Mouse (Mus musculus) forebrain, postnatal 0 days (tissue): ENCODE results near the gene Sesn2. TPM values are rescaled to one million over a fixed set of nuclear protein-coding genes. Genes with fewer than 3 reads are reported as not detected.
A peak's percentile ranks its signal among the peaks of the same experiment; 100 is the strongest.

Experiments used
- ATAC-seq: fragments of 200-750 bp; cut with Nextera tagmentation; 2 replicates; pipeline ENCODE4 v1.8.0; 2017; ENCODE audit warnings: mild to moderate bottlenecking, moderate library complexity
- DNase-seq: peaks from one replicate; pipeline ENCODE4 v3.0.0-alpha.2; 2015
- H3K27ac ChIP-seq: fragments of 300-500 bp; sonication (generic); 2 replicates; pipeline ENCODE4 v1.5.1; 2014; ENCODE audit warnings: low read depth, mild to moderate bottlenecking, antibody characterized with exemption, low read length, moderate library complexity, mixed read lengths
- H3K27me3 ChIP-seq: fragments of 300-500 bp; sonication (generic); 2 replicates; pipeline ENCODE4 v1.6.1; 2014; ENCODE audit warnings: mild to moderate bottlenecking, low read length, mixed read lengths; ENCODE audit not compliant: insufficient read depth
- H3K36me3 ChIP-seq: fragments of 300-500 bp; sonication (generic); 2 replicates; pipeline ENCODE4 v1.6.1; 2014; ENCODE audit warnings: mild to moderate bottlenecking, moderate library complexity; ENCODE audit not compliant: insufficient read depth
- H3K4me1 ChIP-seq: fragments of 300-500 bp; sonication (generic); 2 replicates; pipeline ENCODE4 v1.6.1; 2014; ENCODE audit warnings: antibody characterized with exemption; ENCODE audit not compliant: insufficient read depth
- H3K4me2 ChIP-seq: fragments of 300-500 bp; sonication (generic); 2 replicates; pipeline ENCODE4 v1.6.1; 2014; ENCODE audit warnings: low read depth, mild to moderate bottlenecking, moderate library complexity
- H3K4me3 ChIP-seq: fragments of 300-500 bp; sonication (generic); 2 replicates; pipeline ENCODE4 v1.5.1; 2014; ENCODE audit warnings: low read depth, low read length, mixed read lengths
- H3K9ac ChIP-seq: fragments of 300-500 bp; sonication (generic); 2 replicates; pipeline ENCODE4 v1.6.1; 2014; ENCODE audit warnings: mild to moderate bottlenecking
- H3K9me3 ChIP-seq: fragments of 300-500 bp; sonication (generic); 2 replicates; pipeline ENCODE4 v1.6.1; 2016; ENCODE audit warnings: low read length
- CTCF ChIP-seq: sonication (generic); IDR thresholded peaks from 2 replicates; pipeline ENCODE4 v1.5.1; 2016; ENCODE audit warnings: antibody characterized with exemption, control low read depth, low read depth
- WGBS: fragments of 180-500 bp; shearing (Covaris S2); extraction: QIAGEN DNeasy Blood & Tissue Kit; methylation state at CpG from one replicate; pipeline ENCODE4 v1.1.7; 2014; 5-methylcytosine and 5-hydroxymethylcytosine counted together
- polyA plus RNA-seq: library from polyadenylated mRNA; unstranded; fragments of >200 nt; fragmentation: Nextera tagmentation; extraction: Ambion mirVana; gene quantifications from 2 replicates; pipeline ENCODE4 v1.2.1, GENCODE M21; 2015
- total RNA-seq: library from RNA; depleted of rRNA; stranded (reverse); fragments of >200 nt; gene quantifications from 2 replicates; pipeline ENCODE4 v1.2.3, GENCODE M21; 2014

Gene Sesn2
- total and polyA plus RNA-seq, 2 experiments from 2014 or later: 9.0 to 15.1 TPM

GRCm38 (mm10) chr4:132514555-132515135, 4.3 kb upstream of the Sesn2 start:
- Histone ChIP-seq H3K4me1 (0 out of 2 replicates have a peak, but pooled peaks cover 3% of the 10 kb centered on the region), H3K27me3 (no peaks in the 10 kb centered on the region), H3K9ac (peak overlapping the region; percentile 29), H3K36me3 (no peaks in the 10 kb centered on the region), H3K9me3 (no peaks in the 10 kb centered on the region), H3K27ac (no peak overlapping the region; the same call in 1 of the 2 replicates), H3K4me2 (peak overlapping the region; percentile 88), H3K4me3 (peak overlapping the region; percentile 44)
- WGBS: under 1% methylated on average over 21 of the region's 21 CpGs
- peak; percentile 13; the same call in 1 of the 2 replicates for ATAC-seq
- TF ChIP-seq CTCF: peak; percentile 84
- peak; percentile 89 for DNase-seq

- no peak overlapping the region for H3K27ac ChIP-seq
- H3K27me3 ChIP-seq: no peaks in the 10 kb centered on the region
- no peak overlapping the region for H3K4me3 ChIP-seq
- DNase-seq: no peak
- 30% methylated on average over 14 of the region's 14 CpGs for WGBS
- H3K9me3 ChIP-seq: no peaks in the 10 kb centered on the region
- H3K9ac ChIP-seq: no peak overlapping the region
- ATAC-seq: no peak
- H3K4me1 ChIP-seq: peaks cover 3% of the 10 kb centered on the region; the same call in 1 of the 2 replicates
- no peak overlapping the region; the same call in 1 of the 2 replicates for H3K4me2 ChIP-seq
- no peaks in the 10 kb centered on the region for H3K36me3 ChIP-seq
- no peak for TF ChIP-seq CTCF
Measured at GRCm38 (mm10) chr4:132513395-132514273, 3.3 kb upstream of the Sesn2 start.

- WGBS: 74% methylated on average over 3 of the region's 3 CpGs
Measured at GRCm38 (mm10) chr4:132512080-132512479, 1.8 kb upstream of the Sesn2 start.

GRCm38 (mm10) chr4:132509621-132510296, 542 bp downstream of the Sesn2 start:
- ATAC-seq (peak; percentile 64), DNase-seq (peak; percentile 66)
- H3K9ac ChIP-seq: peak overlapping the region; percentile 62
- H3K4me2 ChIP-seq: peak overlapping the region; percentile 94
- H3K9me3 ChIP-seq: no peaks in the 10 kb centered on the region
- WGBS: under 1% methylated on average over 48 of the region's 52 CpGs
- no peak for TF ChIP-seq CTCF
- H3K27ac ChIP-seq: peak overlapping the region; percentile 69; the same call in 1 of the 2 replicates
- no peaks in the 10 kb centered on the region for H3K36me3 ChIP-seq
- H3K4me3 ChIP-seq: peak overlapping the region; percentile 70
- H3K4me1 ChIP-seq: no peaks in the 10 kb centered on the region; the same call in 1 of the 2 replicates
- no peaks in the 10 kb centered on the region for H3K27me3 ChIP-seq

More at GRCm38 (mm10) chr4:132512080-132512479, 1.8 kb upstream of the Sesn2 start:
- H3K4me3 ChIP-seq: no peak overlapping the region
- no peaks in the 10 kb centered on the region for H3K27me3 ChIP-seq
- DNase-seq (no peak), ATAC-seq (no peak)
- H3K4me1 ChIP-seq: peaks cover 3% of the 10 kb centered on the region; the same call in 1 of the 2 replicates
- H3K36me3 ChIP-seq: no peaks in the 10 kb centered on the region
- no peak for TF ChIP-seq CTCF
- no peak overlapping the region for H3K27ac ChIP-seq
- H3K9ac ChIP-seq: no peak overlapping the region
- H3K9me3 ChIP-seq: no peaks in the 10 kb centered on the region
- H3K4me2 ChIP-seq: no peak overlapping the region

- no peak for DNase-seq
- 51% methylated on average over 2 of the region's 2 CpGs for WGBS
- Histone ChIP-seq H3K4me1 (no peaks in the 10 kb centered on the region; the same call in 1 of the 2 replicates), H3K27ac (no peak overlapping the region), H3K27me3 (no peaks in the 10 kb centered on the region), H3K9me3 (no peaks in the 10 kb centered on the region), H3K9ac (no peak overlapping the region), H3K4me3 (no peak overlapping the region), H3K36me3 (no peaks in the 10 kb centered on the region), H3K4me2 (no peak overlapping the region)
- ATAC-seq: no peak
- TF ChIP-seq CTCF: no peak
Measured at GRCm38 (mm10) chr4:132507210-132507609, 3.1 kb downstream of the Sesn2 start.

- H3K27ac ChIP-seq: no peak overlapping the region
- H3K4me2 ChIP-seq: no peak overlapping the region
- no peaks in the 10 kb centered on the region for H3K36me3 ChIP-seq
- H3K27me3 ChIP-seq: no peaks in the 10 kb centered on the region
- H3K9ac ChIP-seq: no peak overlapping the region
- 80% methylated on average over 6 of the region's 6 CpGs for WGBS
- H3K4me3 ChIP-seq: no peak overlapping the region
- no peaks in the 10 kb centered on the region for H3K9me3 ChIP-seq
- H3K4me1 ChIP-seq: no peaks in the 10 kb centered on the region; the same call in 1 of the 2 replicates
- no peak for DNase-seq
- no peak for TF ChIP-seq CTCF
- ATAC-seq: no peak
Measured at GRCm38 (mm10) chr4:132506250-132506649, 4.1 kb downstream of the Sesn2 start.
